Mouse (Mus musculus) MEL (cell line): Measurements from ENCODE around the gene Oscp1. TPM values are rescaled to one million over a fixed set of nuclear protein-coding genes. Genes with fewer than 3 reads are reported as not detected.

ENCODE experiments used
- DNase-seq: peaks from one replicate; pipeline ENCODE4 v3.0.0; 2011; ENCODE audit warnings: low read depth, low spot score
- H3K27ac ChIP-seq: 2 replicates; pipeline ENCODE4 v1.5.1; 2012; ENCODE audit warnings: low read depth, mild to moderate bottlenecking, control low read depth, low read length, moderate library complexity; ENCODE audit not compliant: control insufficient read depth
- H3K27me3 ChIP-seq, 2 experiments: fragments of 150-350 bp in 1 of 2; sonication (generic) in 1 of 2; 2 replicates each; pipeline ENCODE4 v1.6.1; 2012; ENCODE audit warnings: low read length in 2 of 2, mild to moderate bottlenecking in 2 of 2, improper control_type of control experiment in 1 of 2, moderate library complexity in 1 of 2; ENCODE audit not compliant: insufficient read depth in 2 of 2, control insufficient read depth in 1 of 2
- H3K36me3 ChIP-seq, 2 experiments: 2 replicates each; pipeline ENCODE4 v1.6.1; 2012 to 2014; ENCODE audit warnings: low read length in 2 of 2, improper control_type of control experiment in 1 of 2, inconsistent platforms in 1 of 2, mild to moderate bottlenecking in 1 of 2; ENCODE audit not compliant: insufficient read depth in 2 of 2, control insufficient read depth in 1 of 2
- H3K4me1 ChIP-seq, 2 experiments: fragments of 150-350 bp in 1 of 2; sonication (generic) in 1 of 2; 2 replicates each; pipeline ENCODE4 v1.6.1; 2012; ENCODE audit warnings: low read length in 2 of 2, improper control_type of control experiment in 1 of 2, mild to moderate bottlenecking in 1 of 2; ENCODE audit not compliant: insufficient read depth in 2 of 2, control insufficient read depth in 1 of 2
- H3K4me3 ChIP-seq, 2 experiments: fragments of 150-350 bp in 1 of 2; sonication (generic) in 1 of 2; 2 replicates each; pipeline ENCODE4 v1.5.1; 2012; ENCODE audit warnings: low read depth in 2 of 2, low read length in 2 of 2, mild to moderate bottlenecking in 2 of 2, moderate library complexity in 2 of 2, control low read depth in 1 of 2, improper control_type of control experiment in 1 of 2; ENCODE audit not compliant: control insufficient read depth in 1 of 2, insufficient read depth in 1 of 2
- H3K79me2 ChIP-seq: 2 replicates; pipeline ENCODE4 v1.6.1; 2012; ENCODE audit warnings: mild to moderate bottlenecking, low read length, moderate library complexity; ENCODE audit not compliant: control insufficient read depth, poor library complexity, insufficient read depth
- H3K9ac ChIP-seq: 2 replicates; pipeline ENCODE4 v1.6.1; 2012; ENCODE audit warnings: low read depth, mild to moderate bottlenecking, control low read depth, low read length, moderate library complexity; ENCODE audit not compliant: control insufficient read depth, poor library complexity, severe bottlenecking
- H3K9me3 ChIP-seq: fragments of 150-350 bp; sonication (generic); replicated peaks from 2 replicates; pipeline ENCODE4 v1.6.1; 2012; ENCODE audit warnings: mild to moderate bottlenecking, low read length, improper control_type of control experiment, moderate library complexity; ENCODE audit not compliant: insufficient read depth
- BHLHE40 ChIP-seq: IDR thresholded peaks from 2 replicates; pipeline ENCODE4 v1.6.1; 2012; ENCODE audit warnings: low read depth, mild to moderate bottlenecking, inconsistent platforms, low read length, improper control_type of control experiment, borderline replicate concordance
- CHD1 ChIP-seq: IDR thresholded peaks from 2 replicates; pipeline ENCODE4 v1.6.1; 2012; ENCODE audit warnings: low read depth, mild to moderate bottlenecking, inconsistent platforms, low read length, improper control_type of control experiment
- CHD2 ChIP-seq: IDR thresholded peaks from 2 replicates; pipeline ENCODE4 v1.6.1; 2011; ENCODE audit warnings: low read length, improper control_type of control experiment
- CTCF ChIP-seq, 3 experiments: IDR thresholded peaks in 2 of 3; conservative IDR thresholded peaks in 1 of 3; 2 replicates each; pipeline ENCODE4 v1.5.1; 2011 to 2012; ENCODE audit warnings: low read length in 3 of 3, low read depth in 2 of 3, mild to moderate bottlenecking in 2 of 3, improper control_type of control experiment in 1 of 3, inconsistent platforms in 1 of 3, mixed read lengths in 1 of 3, moderate library complexity in 1 of 3; ENCODE audit not compliant: control insufficient read depth in 1 of 3, insufficient read depth in 1 of 3, poor library complexity in 1 of 3, severe bottlenecking in 1 of 3
- E2F4 ChIP-seq: IDR thresholded peaks from 2 replicates; pipeline ENCODE4 v1.6.1; 2011; ENCODE audit warnings: low read depth, low read length, improper control_type of control experiment, borderline replicate concordance
- ELF1 ChIP-seq: IDR thresholded peaks from 2 replicates; pipeline ENCODE4 v1.6.1; 2014; ENCODE audit warnings: low read depth, mild to moderate bottlenecking, inconsistent platforms, low read length, improper control_type of control experiment, moderate library complexity
- EP300 ChIP-seq, 2 experiments: IDR thresholded peaks; 2 replicates each; pipeline ENCODE4 v1.6.1; 2011; ENCODE audit warnings: improper control_type of control experiment in 2 of 2, low read length in 2 of 2, low read depth in 1 of 2, mild to moderate bottlenecking in 1 of 2
- ETS1 ChIP-seq: IDR thresholded peaks from 2 replicates; pipeline ENCODE4 v1.6.1; 2012; ENCODE audit warnings: low read depth, mild to moderate bottlenecking, inconsistent platforms, low read length, improper control_type of control experiment, moderate library complexity
- GABPA ChIP-seq: IDR thresholded peaks from 2 replicates; pipeline ENCODE4 v1.6.1; 2012; ENCODE audit warnings: low read depth, mild to moderate bottlenecking, inconsistent platforms, low read length, improper control_type of control experiment, moderate library complexity
- GATA1 ChIP-seq: IDR thresholded peaks from 2 replicates; pipeline ENCODE4 v1.6.1; 2011; ENCODE audit warnings: low read depth, low read length, improper control_type of control experiment
- KAT2A ChIP-seq: conservative IDR thresholded peaks from 2 replicates; pipeline ENCODE4 v1.6.1; 2012; ENCODE audit warnings: low read depth, low read length, improper control_type of control experiment, inconsistent platforms
- MAFK ChIP-seq: IDR thresholded peaks from 2 replicates; pipeline ENCODE4 v1.6.1; 2011; ENCODE audit warnings: low read depth, mild to moderate bottlenecking, low read length, improper control_type of control experiment, borderline replicate concordance
- MAX ChIP-seq: IDR thresholded peaks from 2 replicates; pipeline ENCODE4 v1.6.1; 2011; ENCODE audit warnings: low read length, improper control_type of control experiment
- MAZ ChIP-seq: IDR thresholded peaks from 2 replicates; pipeline ENCODE4 v1.6.1; 2012; ENCODE audit warnings: low read depth, mild to moderate bottlenecking, inconsistent platforms, low read length, improper control_type of control experiment
- MEF2A ChIP-seq: IDR thresholded peaks from 2 replicates; pipeline ENCODE4 v1.6.1; 2014; ENCODE audit warnings: low read depth, mild to moderate bottlenecking, inconsistent platforms, low read length, improper control_type of control experiment; ENCODE audit not compliant: poor library complexity, insufficient replicate concordance, severe bottlenecking; ENCODE audit errors: extremely low read depth
- MXI1 ChIP-seq: IDR thresholded peaks from 2 replicates; pipeline ENCODE4 v1.6.1; 2011; ENCODE audit warnings: mild to moderate bottlenecking, low read depth, low read length, improper control_type of control experiment
- MYC ChIP-seq: IDR thresholded peaks from 2 replicates; pipeline ENCODE4 v1.6.1; 2011; ENCODE audit warnings: low read depth, mild to moderate bottlenecking, low read length, improper control_type of control experiment, moderate library complexity
- NELFE ChIP-seq: IDR thresholded peaks from 2 replicates; pipeline ENCODE4 v1.6.1; 2011; ENCODE audit warnings: low read depth, low read length, improper control_type of control experiment
- POLR2AphosphoS2 ChIP-seq: IDR thresholded peaks from 2 replicates; pipeline ENCODE4 v1.6.1; 2011; ENCODE audit warnings: low read length, improper control_type of control experiment
- POLR2AphosphoS5 ChIP-seq: IDR thresholded peaks from 2 replicates; pipeline ENCODE4 v1.6.1; 2012; ENCODE audit warnings: low read depth, borderline replicate concordance, mild to moderate bottlenecking, inconsistent platforms, low read length, moderate library complexity, mixed read lengths
- RCOR1 ChIP-seq: IDR thresholded peaks from 2 replicates; pipeline ENCODE4 v1.6.1; 2012; ENCODE audit warnings: low read depth, mild to moderate bottlenecking, inconsistent platforms, low read length, improper control_type of control experiment
- SIN3A ChIP-seq: IDR thresholded peaks from 2 replicates; pipeline ENCODE4 v1.6.1; 2012; ENCODE audit warnings: low read length, improper control_type of control experiment, inconsistent platforms
- SMC3 ChIP-seq: IDR thresholded peaks from 2 replicates; pipeline ENCODE4 v1.6.1; 2011; ENCODE audit warnings: low read depth, low read length, improper control_type of control experiment
- TCF12 ChIP-seq: IDR thresholded peaks from 2 replicates; pipeline ENCODE4 v1.6.1; 2014; ENCODE audit warnings: low read depth, mild to moderate bottlenecking, inconsistent platforms, low read length, improper control_type of control experiment, moderate library complexity
- USF1 ChIP-seq: IDR thresholded peaks from 2 replicates; pipeline ENCODE4 v1.6.1; 2014; ENCODE audit warnings: low read depth, mild to moderate bottlenecking, inconsistent platforms, low read length, improper control_type of control experiment, moderate library complexity
- USF2 ChIP-seq, 2 experiments: IDR thresholded peaks; 2 replicates each; pipeline ENCODE4 v1.6.1; 2011 to 2012; ENCODE audit warnings: improper control_type of control experiment in 2 of 2, low read length in 2 of 2, borderline replicate concordance in 1 of 2, inconsistent platforms in 1 of 2, low read depth in 1 of 2, mild to moderate bottlenecking in 1 of 2; ENCODE audit not compliant: insufficient read depth in 1 of 2
- ZC3H11A ChIP-seq: IDR thresholded peaks from 2 replicates; pipeline ENCODE4 v1.6.1; 2012; ENCODE audit warnings: low read depth, mild to moderate bottlenecking, inconsistent platforms, low read length, improper control_type of control experiment
- ZKSCAN1 ChIP-seq: IDR thresholded peaks from 2 replicates; pipeline ENCODE4 v1.6.1; 2012; ENCODE audit warnings: low read depth, mild to moderate bottlenecking, inconsistent platforms, low read length, improper control_type of control experiment, moderate library complexity
- ZMIZ1 ChIP-seq: IDR thresholded peaks from 2 replicates; pipeline ENCODE4 v1.6.1; 2012; ENCODE audit warnings: low read depth, mild to moderate bottlenecking, inconsistent platforms, low read length, improper control_type of control experiment, moderate library complexity
- ZNF384 ChIP-seq: IDR thresholded peaks from 2 replicates; pipeline ENCODE4 v1.6.1; 2012; ENCODE audit warnings: low read depth, mild to moderate bottlenecking, inconsistent platforms, low read length, improper control_type of control experiment
- polyA plus RNA-seq, 2 experiments: library from polyadenylated mRNA; stranded (reverse) in 1 of 2; unstranded in 1 of 2; fragments of >175 nt in 1 of 2; fragments of >200 nt in 1 of 2; gene quantifications; 2 replicates each; pipeline versions ENCODE4 v1.2.1 to v1.2.4; 2012; ENCODE audit warnings: low replicate concordance in 2 of 2, low read depth in 1 of 2; ENCODE audit not compliant: insufficient read length in 2 of 2, insufficient read depth in 1 of 2, missing spikeins in 1 of 2
- total RNA-seq: library from RNA; depleted of rRNA; stranded (reverse); fragments of 300-350 nt; gene quantifications from 2 replicates; pipeline ENCODE4 v1.2.3, GENCODE M21; 2012

The Oscp1 gene
- total and polyA plus RNA-seq, 3 experiments = 5.7 to 7.6 TPM; not detected in 1

GRCm38 (mm10) chr4:126035413-126035812, 23.0 kb upstream of the Oscp1 start:
- H3K36me3 ChIP-seq = no peaks in the 10 kb centered on the region
- no peak overlapping the region for H3K27ac ChIP-seq
- DNase-seq = no peak
- no peaks in the 10 kb centered on the region for H3K79me2 ChIP-seq
- no peaks in the 10 kb centered on the region for H3K9me3 ChIP-seq
- H3K27me3 ChIP-seq = peaks cover 0 to 2% of the 10 kb centered on the region in 2 experiments; a peak in 1 of 4 replicates
- TF ChIP-seq USF1 (peak; percentile 60), KAT2A (no peak)
- H3K9ac ChIP-seq = no peak overlapping the region
- no peak overlapping the region for H3K4me3 ChIP-seq
- 0 out of 4 replicates have a peak, but pooled peaks cover 0 to 2% of the 10 kb centered on the region in 2 experiments for H3K4me1 ChIP-seq

- Histone ChIP-seq H3K79me2 (peaks cover 10% of the 10 kb centered on the region), H3K9ac (peak within 1 kb of the TSS; percentile 95), H3K4me3 (peak within 1 kb of the TSS; percentile 88 to 96), H3K36me3 (peaks cover 0 to 13% of the 10 kb centered on the region in 2 experiments; a peak in 2 of 4 replicates), H3K4me1 (peaks cover 0 to 14% of the 10 kb centered on the region in 2 experiments; a peak in 3 of 4 replicates), H3K27ac (peak within 1 kb of the TSS; percentile 65), H3K9me3 (no peaks in the 10 kb centered on the region), H3K27me3 (no peaks in the 10 kb centered on the region)
- DNase-seq = peak; percentile 95
- TF ChIP-seq MAZ (no peak), NELFE (peak; percentile 74), ZKSCAN1 (no peak), MYC (no peak), ZC3H11A (no peak), GABPA (no peak), MEF2A (no peak), USF1 (0 out of 2 replicates have a peak, but pooled peaks have one; percentile 16), USF2 (IDR thresholded peaks at IDR 0.05; ENCODE audit: borderline replicate concordance in 1 of 2, insufficient read depth in 1 of 2, low read depth in 1 of 2, low read length in 2 of 2) (no peak), MAX (peak; percentile 81), GATA1 (no peak), MAFK (no peak), CTCF (IDR thresholded peaks at IDR 0.05 in 2 of 3, conservative IDR thresholded peaks at IDR 0.05 in 1 of 3; ENCODE audit: control insufficient read depth in 1 of 3, insufficient read depth in 1 of 3, low read depth in 2 of 3, low read length in 3 of 3, poor library complexity in 1 of 3, severe bottlenecking in 1 of 3) (no peak), SIN3A (peak; percentile 97), EP300 (IDR thresholded peaks at IDR 0.05; ENCODE audit: low read depth in 1 of 2, low read length in 2 of 2) (no peak), ELF1 (peak; percentile 90), SMC3 (no peak; the same call in 1 of the 2 replicates), POLR2AphosphoS5 (no peak), ZNF384 (no peak), POLR2AphosphoS2 (no peak; the same call in 1 of the 2 replicates), ZMIZ1 (no peak), ETS1 (peak; percentile 30; the same call in 1 of the 2 replicates), RCOR1 (no peak; the same call in 1 of the 2 replicates), E2F4 (no peak), CHD2 (no peak), MXI1 (peak; percentile 96), BHLHE40 (no peak), CHD1 (no peak), TCF12 (peak; percentile 55; the same call in 1 of the 2 replicates)
Measured at GRCm38 (mm10) chr4:126046851-126047585, 11.3 kb upstream of the Oscp1 start, which contains the start of gene Mrps15. Mrps15 (plus strand) TSS chr4:126046925.
